ENCODE assay signal across 8 mouse cellular contexts in genomic region chr2:118663804-118664766, GRCm38 (mm10). TPM values are rescaled to one million over a fixed set of nuclear protein-coding genes. Genes with fewer than 3 reads are reported as not detected.
DNase-seq lines count a peak whose midpoint lies in the region; ATAC-seq and TF ChIP-seq lines count a peak whose summit lies in the region.

No protein-coding gene starts in this region.

- TF ChIP-seq CTCF in heart, postnatal 0 days (IDR thresholded peaks at IDR 0.05; ENCODE audit: low read depth): no peak

- no peak overlapping the region for H3K27ac ChIP-seq in brown adipose tissue, adult 24 weeks (replicated peaks; ENCODE audit: low read depth, low read length)
- peak overlapping the region; percentile 68 for H3K27ac ChIP-seq in heart, postnatal 0 days (ENCODE audit: low read depth)
- H3K27ac ChIP-seq in midbrain, embryonic 16.5 days (ENCODE audit: low read length): peak overlapping the region; percentile 81

- WGBS in heart, postnatal 0 days: 36% methylated on average over 19 of the region's 19 CpGs
- WGBS in midbrain, embryonic 16.5 days: 42% methylated on average over 19 of the region's 19 CpGs

- peak overlapping the region; percentile 46 for H3K9ac ChIP-seq in heart, postnatal 0 days (replicated peaks; ENCODE audit: low read depth, low read length)
- H3K9ac ChIP-seq in midbrain, embryonic 16.5 days (ENCODE audit: low read depth, low read length): peak overlapping the region; percentile 73

- H3K4me1 ChIP-seq in brown adipose tissue, adult 24 weeks (ENCODE audit: control insufficient read depth, insufficient read depth, insufficient read length, low read length): peaks cover 4% of the 10 kb centered on the region; the same call in 1 of the 2 replicates
- H3K4me1 ChIP-seq in heart, postnatal 0 days (ENCODE audit: control insufficient read depth, insufficient read depth): peaks cover 59% of the 10 kb centered on the region
- peaks cover 45% of the 10 kb centered on the region for H3K4me1 ChIP-seq in midbrain, embryonic 16.5 days (ENCODE audit: control insufficient read depth, insufficient read depth, low read length)

- no peaks in the 10 kb centered on the region for H3K9me3 ChIP-seq in heart, postnatal 0 days (replicated peaks; ENCODE audit: control insufficient read depth, low read length)
- H3K9me3 ChIP-seq in midbrain, embryonic 16.5 days (replicated peaks; ENCODE audit: control insufficient read depth, low read length, poor library complexity, severe bottlenecking): no peaks in the 10 kb centered on the region

- peak; percentile 96 for DNase-seq in heart, adult 11 months
- DNase-seq in heart, postnatal 25 days (ENCODE audit: low spot score): no peak
- DNase-seq in heart, postnatal 0 days (ENCODE audit: low spot score): no peak
- DNase-seq in left cerebral cortex, postnatal 4 days: peak; percentile 50

- H3K4me2 ChIP-seq in heart, postnatal 0 days (ENCODE audit: low read depth, low read length): peak overlapping the region; percentile 77
- H3K4me2 ChIP-seq in midbrain, embryonic 16.5 days (ENCODE audit: low read length): peak overlapping the region; percentile 66

- H3K27me3 ChIP-seq in heart, postnatal 0 days (ENCODE audit: control insufficient read depth, insufficient read depth, low read length): no peaks in the 10 kb centered on the region
- H3K27me3 ChIP-seq in midbrain, embryonic 16.5 days (ENCODE audit: control insufficient read depth, insufficient read depth, low read depth, low read length): no peaks in the 10 kb centered on the region

- H3K36me3 ChIP-seq in heart, postnatal 0 days (replicated peaks; ENCODE audit: control insufficient read depth, insufficient read depth, low read length): no peaks in the 10 kb centered on the region
- no peaks in the 10 kb centered on the region for H3K36me3 ChIP-seq in midbrain, embryonic 16.5 days (ENCODE audit: control insufficient read depth, insufficient read depth, low read length)

- ATAC-seq in heart, postnatal 0 days (ENCODE audit: insufficient read depth, low read depth): peak; percentile 40
- peak; percentile 64 for ATAC-seq in midbrain, embryonic 16.5 days
- ATAC-seq in megakaryocyte-erythroid progenitor cell, adult 5-6 weeks (replicated peaks; ENCODE audit: low FRiP score, low TSS enrichment, poor library complexity, severe bottlenecking): no peak
- ATAC-seq in erythroid progenitor cell, adult 5-6 weeks (replicated peaks; ENCODE audit: low FRiP score, poor library complexity, severe bottlenecking): no peak

- TF ChIP-seq EP300 in heart, postnatal 0 days (IDR thresholded peaks at IDR 0.05; ENCODE audit: low read depth): no peak

- intact Hi-C loops in heart, postnatal 25 days (cut with DNase I): no loop called here
- intact Hi-C loops in left cerebral cortex, postnatal 4 days (cut with DNase I): no loop called here

- H3K4me3 ChIP-seq in brown adipose tissue, adult 24 weeks (ENCODE audit: insufficient read depth, low read depth, low read length): peak overlapping the region; percentile 47
- peak overlapping the region; percentile 50 for H3K4me3 ChIP-seq in heart, postnatal 0 days (ENCODE audit: low read depth, low read length)
- peak overlapping the region; percentile 47 for H3K4me3 ChIP-seq in midbrain, embryonic 16.5 days (ENCODE audit: low read depth, low read length)

RNA-seq across cellular contexts. Expression of gene Pak6, which starts 1.0 kb away (rescaled TPM):
- total RNA-seq in heart, postnatal 25 days (2021): 1 to 10 TPM; 6.4 to 9.9 TPM
- not detected in 2 replicates for polyA plus RNA-seq in brown adipose tissue, adult 24 weeks (2012; ENCODE audit: insufficient read depth, insufficient read length, missing spikeins)
- total RNA-seq in heart, postnatal 0 days (2014; rRNA removed; ENCODE audit: low replicate concordance): 16.8 and 17.0 TPM in 2 replicates
- 7.9 and 9.0 TPM in 2 replicates for polyA plus RNA-seq in heart, postnatal 0 days (2015; fragmentation: Nextera tagmentation; extraction: Ambion mirVana)
- total RNA-seq in left cerebral cortex, postnatal 4 days (2021): 100 to 1,000 TPM; 142 to 154 TPM
- 62.7 and 65.5 TPM in 2 replicates for polyA plus RNA-seq in midbrain, embryonic 16.5 days (2015; fragmentation: Nextera tagmentation; extraction: Ambion mirVana)
- total RNA-seq in megakaryocyte-erythroid progenitor cell, adult 5-6 weeks (2014; fragmentation: Nextera tagmentation): 0.55 and 0.77 TPM in 2 replicates
- 1.0 and 1.4 TPM in 2 replicates for total RNA-seq in megakaryocyte-erythroid progenitor cell, adult 5-6 weeks (2017)
- not detected in 2 replicates for total RNA-seq in erythroid progenitor cell, adult 5-6 weeks (2015; ENCODE audit: low replicate concordance)
- total RNA-seq in erythroid progenitor cell, adult 5-6 weeks (2017; ENCODE audit: low replicate concordance): 0.15 and 0.39 TPM in 2 replicates

RNA-seq across cellular contexts. Expression of gene Ankrd63, which starts 39.7 kb away (rescaled TPM):
- total RNA-seq in heart, postnatal 25 days (2021): 1 to 10 TPM; 1.8 to 3.0 TPM
- polyA plus RNA-seq in brown adipose tissue, adult 24 weeks (2012; ENCODE audit: insufficient read depth, insufficient read length, missing spikeins): not detected in 2 replicates
- total RNA-seq in heart, postnatal 0 days (2014; rRNA removed; ENCODE audit: low replicate concordance): 7.6 and 14.3 TPM in 2 replicates
- polyA plus RNA-seq in heart, postnatal 0 days (2015; fragmentation: Nextera tagmentation; extraction: Ambion mirVana): 1.6 and 2.0 TPM in 2 replicates
- total RNA-seq in left cerebral cortex, postnatal 4 days (2021): 1 to 10 TPM; 2.2 to 2.5 TPM
- not detected in 2 replicates for polyA plus RNA-seq in midbrain, embryonic 16.5 days (2015; fragmentation: Nextera tagmentation; extraction: Ambion mirVana)
- not detected in 2 replicates for total RNA-seq in megakaryocyte-erythroid progenitor cell, adult 5-6 weeks (2014; fragmentation: Nextera tagmentation)
- 0.15 and 0.19 TPM in 2 replicates for total RNA-seq in megakaryocyte-erythroid progenitor cell, adult 5-6 weeks (2017)
- not detected in 2 replicates for total RNA-seq in erythroid progenitor cell, adult 5-6 weeks (2015; ENCODE audit: low replicate concordance)
- not detected in 2 replicates for total RNA-seq in erythroid progenitor cell, adult 5-6 weeks (2017; ENCODE audit: low replicate concordance)

Comparison
In these comparisons a context has a peak if more than half of its experiments do, and no peak if none do; other contexts are left out.
1. DNase-seq: peak in heart, adult 11 months (single experiment) and left cerebral cortex, postnatal 4 days (single experiment); none in heart, postnatal 25 days (single experiment) and heart, postnatal 0 days (single experiment).
2. ATAC-seq: peak in heart, postnatal 0 days (single experiment) and midbrain, embryonic 16.5 days (single experiment); none in megakaryocyte-erythroid progenitor cell, adult 5-6 weeks (single experiment) and erythroid progenitor cell, adult 5-6 weeks (single experiment).
3. Peak in every context shown above with its lines, with median percentiles within 50 percentile points of each other: H3K4me3 ChIP-seq.